Mouse (Mus musculus): ENCODE measurements around the gene Slc6a16. TPM values are rescaled to one million over a fixed set of nuclear protein-coding genes. Genes with fewer than 3 reads are reported as not detected.

The Slc6a16 gene
- total RNA-seq, 2 experiments from 2014 or later: 1.9 to 2.4 TPM

GRCm38 (mm10) chr7:45198961-45199360 is 41.9 kb upstream of the Slc6a16 start:
- peak in 1 of 2 experiments; percentile 51 for DNase-seq (ENCODE audit: extremely low spot score in 1 of 2, low spot score in 2 of 2)
- Histone ChIP-seq H3K27ac (peak overlapping the region; percentile 83), H3K4me3 (no peak overlapping the region)
- no peak for TF ChIP-seq CTCF (IDR thresholded peaks at IDR 0.05)
- intact Hi-C loops (cut with DNase I): loop anchor here (1.0 kb wide), 1 partner anchor 37 kb away; no protein-coding TSS in a partner anchor

- Histone ChIP-seq H3K27ac (peak overlapping the region; percentile 64), H3K4me3 (no peak overlapping the region)
- intact Hi-C loops (cut with DNase I): no loop called here
- no peak for DNase-seq (ENCODE audit: extremely low spot score in 1 of 2, low spot score in 2 of 2)
- TF ChIP-seq CTCF (IDR thresholded peaks at IDR 0.05): no peak
Measured at GRCm38 (mm10) chr7:45202654-45203053, 38.2 kb upstream of the Slc6a16 start.

- peak within 1 kb of the TSS; percentile 92 for H3K27ac ChIP-seq
- H3K4me3 ChIP-seq: peak within 1 kb of the TSS; percentile 63
- intact Hi-C loops (cut with DNase I): loop anchor here (5.0 kb wide), 1 partner anchor 93 kb away; no protein-coding TSS in a partner anchor
Measured at GRCm38 (mm10) chr7:45204380-45205143, 36.3 kb upstream of the Slc6a16 start, which contains the start of gene Ccdc155. Gene Ccdc155 (minus strand): TSS chr7:45204892.

GRCm38 (mm10) chr7:45208260-45208659 is 32.6 kb upstream of the Slc6a16 start:
- intact Hi-C loops (cut with DNase I): loop anchor here (5.0 kb wide), 1 partner anchor 89 kb away; no protein-coding TSS in a partner anchor
- TF ChIP-seq CTCF (IDR thresholded peaks at IDR 0.05): peak; percentile 19
- no peak for DNase-seq (ENCODE audit: extremely low spot score in 1 of 2, low spot score in 2 of 2)
- no peak overlapping the region for H3K27ac ChIP-seq
- no peak overlapping the region for H3K4me3 ChIP-seq

More at GRCm38 (mm10) chr7:45204380-45205143, 36.3 kb upstream of the Slc6a16 start, which contains the start of gene Ccdc155:
- DNase-seq (ENCODE audit: extremely low spot score in 1 of 2, low spot score in 2 of 2): peak; percentile 86 to 90
- no peak; the same call in 1 of the 2 replicates for TF ChIP-seq CTCF (IDR thresholded peaks at IDR 0.05)

GRCm38 (mm10) chr7:45211070-45211469 is 29.8 kb upstream of the Slc6a16 start:
- intact Hi-C loops (cut with DNase I): no loop called here
- DNase-seq (ENCODE audit: extremely low spot score in 1 of 2, low spot score in 2 of 2): no peak
- no peak for TF ChIP-seq CTCF (IDR thresholded peaks at IDR 0.05)
- no peak overlapping the region for H3K27ac ChIP-seq
- peak overlapping the region; percentile 22 for H3K4me3 ChIP-seq

GRCm38 (mm10) chr7:45211851-45212251 is 29.0 kb upstream of the Slc6a16 start, which contains the start of gene Dkkl1:
Gene Dkkl1 (minus strand): TSS chr7:45212147.
- no peak for TF ChIP-seq CTCF (IDR thresholded peaks at IDR 0.05)
- H3K27ac ChIP-seq: no peak within 1 kb of the TSS
- intact Hi-C loops (cut with DNase I): no loop called here
- no peak for DNase-seq (ENCODE audit: extremely low spot score in 1 of 2, low spot score in 2 of 2)
- H3K4me3 ChIP-seq: peak within 1 kb of the TSS; percentile 22

- Histone ChIP-seq H3K27ac (no peak overlapping the region), H3K4me3 (no peak overlapping the region)
- no peak for DNase-seq (ENCODE audit: extremely low spot score in 1 of 2, low spot score in 2 of 2)
- no peak for TF ChIP-seq CTCF (IDR thresholded peaks at IDR 0.05)
- intact Hi-C loops (cut with DNase I): no loop called here
Measured at GRCm38 (mm10) chr7:45212356-45212755, 28.5 kb upstream of the Slc6a16 start.

- Histone ChIP-seq H3K4me3 (no peak overlapping the region), H3K27ac (no peak overlapping the region)
- DNase-seq (ENCODE audit: extremely low spot score in 1 of 2, low spot score in 2 of 2): no peak
- intact Hi-C loops (cut with DNase I): no loop called here
- no peak for TF ChIP-seq CTCF (IDR thresholded peaks at IDR 0.05)
Measured at GRCm38 (mm10) chr7:45213708-45214107, 27.2 kb upstream of the Slc6a16 start.

- no peak for DNase-seq (ENCODE audit: extremely low spot score in 1 of 2, low spot score in 2 of 2)
- Histone ChIP-seq H3K4me3 (peak within 1 kb of the TSS; percentile 44), H3K27ac (no peak within 1 kb of the TSS)
- intact Hi-C loops (cut with DNase I): no loop called here
- no peak for TF ChIP-seq CTCF (IDR thresholded peaks at IDR 0.05)
Measured at GRCm38 (mm10) chr7:45215673-45216441, 25.0 kb upstream of the Slc6a16 start, which contains the start of gene Tead2. Gene Tead2 (plus strand): TSS chr7:45215753.

- intact Hi-C loops (cut with DNase I): no loop called here
- no peak for DNase-seq (ENCODE audit: extremely low spot score in 1 of 2, low spot score in 2 of 2)
- TF ChIP-seq CTCF (IDR thresholded peaks at IDR 0.05): no peak
- H3K27ac ChIP-seq: no peak overlapping the region
- H3K4me3 ChIP-seq: peak overlapping the region; percentile 44
Measured at GRCm38 (mm10) chr7:45216442-45217183, 24.3 kb upstream of the Slc6a16 start.

GRCm38 (mm10) chr7:45221680-45222079 is 19.2 kb upstream of the Slc6a16 start:
- no peak for TF ChIP-seq CTCF (IDR thresholded peaks at IDR 0.05)
- H3K27ac ChIP-seq: no peak overlapping the region
- no peak overlapping the region for H3K4me3 ChIP-seq
- no peak for DNase-seq (ENCODE audit: extremely low spot score in 1 of 2, low spot score in 2 of 2)
- intact Hi-C loops (cut with DNase I): no loop called here
